Mouse (Mus musculus): ENCODE data around the gene Arid3b. TPM values are rescaled to one million over a fixed set of nuclear protein-coding genes. Genes with fewer than 3 reads are reported as not detected.

The Arid3b gene
- polyA plus RNA-seq, 1 experiment from 2014 or later, result 7.4 TPM

- ATAC-seq, result no peak
Measured at GRCm38 (mm10) chr9:57861951-57862471, 25.4 kb upstream of the Arid3b start.

DNA sequence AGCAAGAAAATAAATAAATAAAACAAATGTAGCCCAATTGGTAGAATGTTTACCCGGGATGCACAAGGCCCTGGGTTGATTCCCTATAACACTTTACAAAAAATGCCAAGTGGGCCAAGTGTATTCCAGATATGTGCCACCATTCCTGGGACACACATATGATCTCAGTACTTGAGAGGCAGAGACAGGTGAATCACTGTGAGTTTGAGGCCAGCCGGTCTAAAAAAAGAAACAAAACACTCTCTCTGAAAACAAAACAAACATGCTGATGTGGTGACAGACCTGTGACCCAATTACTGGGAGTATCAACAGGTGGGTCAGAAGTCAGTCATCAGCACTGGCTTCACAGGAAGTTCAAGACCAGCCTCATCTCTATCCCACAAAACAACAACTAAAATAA lies 19.9 kb upstream of the Arid3b start:
- H3K4me1 ChIP-seq (replicated peaks), result no peaks in the 10 kb centered on the region
- H3K4me3 ChIP-seq (replicated peaks), result no peak overlapping the region
- H3K9me3 ChIP-seq, result no peaks in the 10 kb centered on the region
- 81% methylated on average over 2 of the region's 2 CpGs for WGBS
- no peak overlapping the region for H3K27ac ChIP-seq
- H3K36me3 ChIP-seq, result no peaks in the 10 kb centered on the region
- no peak overlapping the region for H3K4me2 ChIP-seq (replicated peaks)
- no peak overlapping the region for H3K9ac ChIP-seq
- no peaks in the 10 kb centered on the region for H3K27me3 ChIP-seq (replicated peaks)
- no peak for ATAC-seq

More at GRCm38 (mm10) chr9:57861951-57862471, 25.4 kb upstream of the Arid3b start:
- H3K27me3 ChIP-seq (replicated peaks), result no peaks in the 10 kb centered on the region
- WGBS, result 47% methylated on average over 9 of the region's 9 CpGs
- no peak overlapping the region for H3K9ac ChIP-seq
- no peaks in the 10 kb centered on the region for H3K9me3 ChIP-seq
- H3K4me1 ChIP-seq (replicated peaks), result no peaks in the 10 kb centered on the region
- H3K36me3 ChIP-seq, result no peaks in the 10 kb centered on the region
- H3K4me2 ChIP-seq (replicated peaks), result no peak overlapping the region
- H3K4me3 ChIP-seq (replicated peaks), result no peak overlapping the region
- H3K27ac ChIP-seq, result no peak overlapping the region

DNA sequence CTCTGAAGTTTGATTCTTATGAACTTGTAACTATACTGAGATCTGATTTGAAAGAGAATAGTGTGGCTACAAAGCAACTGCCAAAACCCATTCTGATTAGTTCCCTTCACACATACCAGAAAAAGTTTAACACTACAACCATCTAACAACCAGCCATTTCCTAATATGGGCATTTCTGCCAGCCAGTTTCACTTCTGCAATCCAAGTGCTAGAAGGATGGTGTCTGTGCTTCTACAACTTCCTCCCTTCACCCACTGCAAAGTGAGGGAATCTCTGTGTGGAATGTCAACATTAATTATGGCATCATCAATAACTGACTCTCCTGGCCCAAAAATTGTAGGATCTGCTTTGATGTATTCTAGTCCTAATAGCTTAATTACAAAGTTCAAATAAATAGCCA lies 17.7 kb upstream of the Arid3b start:
- no peaks in the 10 kb centered on the region for H3K36me3 ChIP-seq
- no peak overlapping the region for H3K4me2 ChIP-seq (replicated peaks)
- H3K27me3 ChIP-seq (replicated peaks), result no peaks in the 10 kb centered on the region
- H3K9ac ChIP-seq, result no peak overlapping the region
- no peak overlapping the region for H3K4me3 ChIP-seq (replicated peaks)
- ATAC-seq, result no peak
- H3K27ac ChIP-seq, result no peak overlapping the region
- H3K9me3 ChIP-seq, result no peaks in the 10 kb centered on the region
- H3K4me1 ChIP-seq (replicated peaks), result no peaks in the 10 kb centered on the region

GRCm38 (mm10) chr9:57839032-57839431 lies 2.4 kb upstream of the Arid3b start:
- no peaks in the 10 kb centered on the region for H3K36me3 ChIP-seq
- H3K4me1 ChIP-seq (replicated peaks), result peaks cover 4% of the 10 kb centered on the region; the same call in 1 of the 2 replicates
- ATAC-seq, result no peak
- H3K4me3 ChIP-seq (replicated peaks), result no peak overlapping the region
- H3K27me3 ChIP-seq (replicated peaks), result no peaks in the 10 kb centered on the region
- no peak overlapping the region for H3K4me2 ChIP-seq (replicated peaks)
- no peak overlapping the region for H3K27ac ChIP-seq
- 63% methylated on average over 2 of the region's 2 CpGs for WGBS
- no peaks in the 10 kb centered on the region for H3K9me3 ChIP-seq
- H3K9ac ChIP-seq, result no peak overlapping the region

GRCm38 (mm10) chr9:57835841-57836514 lies 615 bp downstream of the Arid3b start:
- Histone ChIP-seq H3K9ac (peak overlapping the region; percentile 69), H3K4me1 (replicated peaks) (peaks cover 16% of the 10 kb centered on the region), H3K36me3 (no peaks in the 10 kb centered on the region), H3K4me2 (replicated peaks) (peak overlapping the region; percentile 81), H3K27me3 (replicated peaks) (no peaks in the 10 kb centered on the region), H3K4me3 (replicated peaks) (peak overlapping the region; percentile 84), H3K9me3 (no peaks in the 10 kb centered on the region), H3K27ac (no peak overlapping the region)
- 2% methylated on average over 22 of the region's 22 CpGs for WGBS
- peak; percentile 2; the same call in 1 of the 2 replicates for ATAC-seq

GRCm38 (mm10) chr9:57834629-57835417 lies 1.8 kb downstream of the Arid3b start:
- no peak for ATAC-seq
- Histone ChIP-seq H3K27me3 (replicated peaks) (no peaks in the 10 kb centered on the region), H3K9ac (no peak overlapping the region), H3K4me1 (replicated peaks) (peaks cover 22% of the 10 kb centered on the region), H3K4me3 (replicated peaks) (no peak overlapping the region), H3K27ac (no peak overlapping the region), H3K4me2 (replicated peaks) (no peak overlapping the region; the same call in 1 of the 2 replicates), H3K9me3 (no peaks in the 10 kb centered on the region), H3K36me3 (no peaks in the 10 kb centered on the region)
- 45% methylated on average over 11 of the region's 11 CpGs for whole genome bisulfite sequencing

DNA sequence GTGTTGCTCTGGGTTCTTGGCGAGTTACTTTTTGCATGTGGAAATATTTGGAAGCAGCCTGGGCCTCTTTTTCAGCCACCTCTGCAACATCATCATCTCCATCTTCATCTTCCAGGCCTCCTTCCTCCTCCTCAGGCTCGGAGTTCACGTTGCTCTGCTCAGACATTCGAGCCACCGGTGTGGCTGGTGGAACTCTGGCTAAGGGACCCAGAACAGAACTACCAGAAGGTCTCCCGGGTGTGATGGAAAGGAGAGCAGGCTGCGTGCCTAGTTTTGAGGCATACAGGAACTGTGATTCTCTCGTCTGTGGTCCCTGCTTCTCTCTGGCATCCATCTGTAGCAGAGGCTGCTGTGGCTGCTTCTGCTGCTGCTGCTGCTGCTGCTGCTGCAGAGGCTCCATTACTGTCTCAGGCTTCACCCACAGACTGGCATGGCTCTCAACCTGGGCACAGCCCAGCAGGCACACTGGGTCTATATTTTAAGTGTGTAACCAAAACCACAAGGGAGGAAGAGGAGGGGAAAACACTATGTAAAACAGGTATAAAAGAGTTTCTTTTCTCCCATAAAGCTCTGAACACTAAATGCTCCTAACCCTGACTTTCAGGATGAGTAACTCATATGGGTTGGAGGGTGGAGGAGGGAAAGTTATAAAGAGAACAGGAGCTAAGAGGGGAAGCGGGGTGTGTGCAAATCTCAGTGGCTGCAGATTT lies 2.7 kb downstream of the Arid3b start:
- Histone ChIP-seq H3K27me3 (replicated peaks) (no peaks in the 10 kb centered on the region), H3K27ac (no peak overlapping the region), H3K9me3 (no peaks in the 10 kb centered on the region), H3K4me1 (replicated peaks) (peaks cover 22% of the 10 kb centered on the region), H3K36me3 (no peaks in the 10 kb centered on the region), H3K4me2 (replicated peaks) (no peak overlapping the region), H3K4me3 (replicated peaks) (no peak overlapping the region), H3K9ac (no peak overlapping the region)
- WGBS, result 82% methylated on average over 9 of the region's 9 CpGs
- no peak for ATAC-seq

DNA sequence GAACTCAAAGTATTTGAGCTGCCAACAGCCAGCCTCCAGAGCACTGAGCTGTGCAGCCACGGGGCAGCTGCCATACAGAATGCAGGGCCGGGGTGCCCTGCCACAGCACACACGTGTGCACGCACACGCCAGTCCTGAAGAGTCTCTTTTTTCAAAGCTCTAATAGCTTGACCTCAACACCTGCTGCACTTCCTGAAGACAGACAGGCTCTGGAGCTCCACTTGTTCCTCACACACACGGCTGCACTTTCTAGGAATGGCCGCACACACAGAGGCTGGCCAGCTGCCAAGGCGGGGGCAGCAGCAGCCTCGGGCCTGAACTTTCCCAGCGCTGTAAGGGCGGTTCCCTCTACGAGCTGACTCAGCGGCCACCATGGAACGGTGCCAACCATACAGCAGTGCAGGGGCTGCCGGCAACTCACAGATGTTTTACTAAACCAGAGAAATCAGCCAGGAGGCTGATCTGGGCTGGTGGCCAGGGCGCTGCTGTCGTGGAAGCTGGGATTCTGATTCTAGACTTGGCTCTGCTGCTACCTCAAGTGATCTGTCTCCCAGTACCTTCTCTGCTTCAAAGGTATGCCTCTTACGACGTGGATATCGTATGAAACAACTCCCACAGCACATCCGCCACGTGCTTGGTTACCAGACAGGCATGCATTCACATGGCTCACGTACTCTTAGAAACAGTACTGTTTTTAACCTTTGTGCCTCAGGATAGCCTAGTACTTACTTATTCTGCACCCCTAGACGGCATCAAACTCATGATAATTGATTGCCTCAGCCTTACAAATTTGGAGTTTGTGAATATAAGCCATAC lies 5.1 kb downstream of the Arid3b start:
- no peaks in the 10 kb centered on the region for H3K27me3 ChIP-seq (replicated peaks)
- peak; percentile 97 for ATAC-seq
- no peaks in the 10 kb centered on the region for H3K36me3 ChIP-seq
- WGBS, result 5% methylated on average over 24 of the region's 24 CpGs
- H3K4me2 ChIP-seq (replicated peaks), result peak overlapping the region; percentile 52
- H3K4me3 ChIP-seq (replicated peaks), result 0 out of 2 replicates have a peak overlapping the region, but pooled peaks have one; percentile 4
- H3K9me3 ChIP-seq, result no peaks in the 10 kb centered on the region
- H3K4me1 ChIP-seq (replicated peaks), result peaks cover 18% of the 10 kb centered on the region
- H3K9ac ChIP-seq, result 0 out of 2 replicates have a peak overlapping the region, but pooled peaks have one; percentile 0
- peak overlapping the region; percentile 65; the same call in 1 of the 2 replicates for H3K27ac ChIP-seq

DNA sequence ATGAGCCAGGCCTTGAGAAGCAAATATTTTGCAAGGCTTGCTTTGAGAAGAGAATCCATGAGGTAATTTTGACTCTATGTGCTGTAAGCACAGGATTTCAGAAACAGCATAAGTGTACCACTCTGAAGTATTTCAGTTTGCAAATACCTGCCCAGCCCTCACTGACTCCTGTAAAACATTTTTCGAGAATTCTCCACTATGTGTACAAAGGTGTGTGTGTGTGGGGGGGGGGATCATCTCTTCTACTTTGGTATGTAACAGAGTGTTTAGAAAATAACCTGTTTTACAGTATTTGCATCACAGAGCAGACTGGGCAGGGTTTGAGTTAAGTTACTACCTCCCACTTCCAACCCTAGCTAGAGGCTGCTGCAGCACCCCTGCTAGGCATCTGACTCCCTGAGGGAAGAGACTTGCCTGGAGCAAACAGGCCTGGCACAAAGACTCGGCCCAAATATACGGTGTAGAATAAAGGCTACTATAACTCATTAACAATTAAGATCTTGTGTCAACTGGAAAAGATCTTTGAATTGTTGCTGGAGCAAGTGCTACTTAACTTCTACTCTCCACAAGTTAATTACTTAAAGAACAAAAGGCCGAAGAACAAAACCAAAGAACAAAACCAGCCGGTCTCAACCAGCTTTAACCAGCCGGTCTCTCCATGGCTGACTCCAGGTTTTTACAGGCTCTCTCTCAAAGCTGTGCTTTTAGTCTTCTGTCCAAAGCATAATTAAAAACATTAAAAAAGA lies 6.6 kb downstream of the Arid3b start:
- ATAC-seq, result no peak
- H3K27me3 ChIP-seq (replicated peaks), result no peaks in the 10 kb centered on the region
- no peak overlapping the region for H3K9ac ChIP-seq
- H3K9me3 ChIP-seq, result no peaks in the 10 kb centered on the region
- no peaks in the 10 kb centered on the region for H3K36me3 ChIP-seq
- no peak overlapping the region for H3K4me3 ChIP-seq (replicated peaks)
- no peak overlapping the region for H3K4me2 ChIP-seq (replicated peaks)
- 69% methylated on average over 6 of the region's 6 CpGs for WGBS
- H3K27ac ChIP-seq, result no peak overlapping the region
- peaks cover 18% of the 10 kb centered on the region for H3K4me1 ChIP-seq (replicated peaks)

GRCm38 (mm10) chr9:57823397-57823796 lies 13.2 kb downstream of the Arid3b start:
- Histone ChIP-seq H3K4me1 (replicated peaks) (no peaks in the 10 kb centered on the region), H3K36me3 (no peaks in the 10 kb centered on the region), H3K4me2 (replicated peaks) (no peak overlapping the region), H3K4me3 (replicated peaks) (no peak overlapping the region), H3K27me3 (replicated peaks) (no peaks in the 10 kb centered on the region), H3K9me3 (no peaks in the 10 kb centered on the region), H3K27ac (no peak overlapping the region), H3K9ac (no peak overlapping the region)
- 93% methylated on average over 1 of the region's 1 CpGs for whole genome bisulfite sequencing
- ATAC-seq, result no peak

DNA sequence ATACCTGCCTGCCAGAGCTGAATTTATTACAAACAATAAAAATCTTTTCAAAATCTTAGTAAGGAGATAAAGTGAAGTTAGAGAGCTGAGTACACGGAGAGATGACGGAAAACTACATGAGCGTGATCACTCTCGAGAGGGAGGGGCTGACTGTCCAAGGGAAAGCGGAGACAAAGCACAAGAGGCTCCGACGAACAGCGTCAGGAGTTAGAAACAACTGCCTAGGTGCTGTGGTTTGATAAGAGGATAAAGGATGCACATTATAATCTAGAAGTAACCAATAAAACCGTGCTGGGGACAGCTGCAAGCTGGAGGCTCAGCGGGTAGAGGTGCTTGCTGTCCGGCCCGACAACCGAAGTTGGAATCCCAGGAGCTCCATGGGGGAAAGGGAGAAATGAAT lies 13.8 kb downstream of the Arid3b start:
- no peak overlapping the region for H3K9ac ChIP-seq
- no peak overlapping the region for H3K4me3 ChIP-seq (replicated peaks)
- WGBS, result 59% methylated on average over 13 of the region's 13 CpGs
- no peak for ATAC-seq
- H3K4me1 ChIP-seq (replicated peaks), result peaks cover 2% of the 10 kb centered on the region; the same call in 1 of the 2 replicates
- H3K27me3 ChIP-seq (replicated peaks), result no peaks in the 10 kb centered on the region
- H3K36me3 ChIP-seq, result no peaks in the 10 kb centered on the region
- H3K9me3 ChIP-seq, result no peaks in the 10 kb centered on the region
- no peak overlapping the region for H3K27ac ChIP-seq
- H3K4me2 ChIP-seq (replicated peaks), result no peak overlapping the region
